Mouse (Mus musculus) T-cell, adult 2 months (primary cell): ENCODE results near the gene Gm11236.
"Not testable (repeated sequence)": the region's sequence is repeated elsewhere in the genome, so short reads cannot be mapped to it uniquely, and the experiment has no call there.

Source experiments
- DNase-seq: peaks from one replicate; pipeline ENCODE4 v3.0.0; 2022; ENCODE audit warnings: low spot score

The Gm11236 gene

DNA sequence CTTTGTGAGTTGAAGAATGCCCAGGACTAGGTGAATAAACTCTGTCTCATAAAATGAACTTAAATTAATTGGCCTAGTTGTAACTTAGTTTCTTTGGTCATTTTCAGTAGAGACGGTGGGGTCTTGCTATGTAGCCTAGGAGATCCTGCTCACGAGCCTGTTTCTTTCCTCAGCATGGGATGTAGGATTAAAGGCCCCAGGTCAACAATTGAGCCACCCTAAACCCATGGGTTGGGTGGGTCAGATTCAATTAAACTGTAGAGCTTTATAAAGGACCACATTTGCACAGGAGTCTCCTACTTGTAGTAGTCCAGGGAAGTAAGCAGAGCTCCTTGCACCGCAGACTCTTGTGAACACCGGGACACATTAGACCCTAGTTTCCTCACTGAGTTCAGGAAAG is at the start of gene Gm11236:
TSS of gene Gm11236 (plus strand) at position 301 of the 400 bp plus-strand sequence.
- not testable (repeated sequence) for DNase-seq

DNA sequence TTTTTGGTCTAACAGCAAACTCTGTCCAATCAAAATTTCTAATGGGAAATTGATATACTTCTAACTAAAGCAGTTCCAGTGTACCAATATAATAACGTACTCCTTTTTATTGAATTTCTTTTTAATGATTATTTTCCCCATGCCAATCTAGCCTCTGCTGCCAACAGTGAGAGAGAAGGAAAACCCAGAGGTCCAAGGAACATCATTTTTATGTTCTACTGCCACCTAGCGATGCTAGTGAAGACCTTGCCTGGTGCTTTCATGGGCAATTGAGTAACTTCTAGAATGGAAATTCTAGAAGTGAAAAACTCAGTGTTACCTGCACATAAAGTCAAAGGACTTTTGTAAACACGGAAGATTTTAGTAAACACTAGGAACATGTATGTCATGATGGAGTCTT is 38.7 kb upstream of the Gm11236 start:
- no peak for DNase-seq

DNA sequence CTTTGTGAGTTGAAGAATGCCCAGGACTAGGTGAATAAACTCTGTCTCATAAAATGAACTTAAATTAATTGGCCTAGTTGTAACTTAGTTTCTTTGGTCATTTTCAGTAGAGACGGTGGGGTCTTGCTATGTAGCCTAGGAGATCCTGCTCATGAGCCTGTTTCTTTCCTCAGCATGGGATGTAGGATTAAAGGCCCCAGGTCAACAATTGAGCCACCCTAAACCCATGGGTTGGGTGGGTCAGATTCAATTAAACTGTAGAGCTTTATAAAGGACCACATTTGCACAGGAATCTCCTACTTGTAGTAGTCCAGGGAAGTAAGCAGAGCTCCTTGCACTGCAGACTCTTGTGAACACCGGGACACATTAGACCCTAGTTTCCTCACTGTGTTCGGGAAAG is 30.3 kb upstream of the Gm11236 start, which contains the start of gene Gm11238:
TSS of gene Gm11238 (plus strand) at position 301 of the 400 bp plus-strand sequence.
- DNase-seq, result not testable (repeated sequence)

DNA sequence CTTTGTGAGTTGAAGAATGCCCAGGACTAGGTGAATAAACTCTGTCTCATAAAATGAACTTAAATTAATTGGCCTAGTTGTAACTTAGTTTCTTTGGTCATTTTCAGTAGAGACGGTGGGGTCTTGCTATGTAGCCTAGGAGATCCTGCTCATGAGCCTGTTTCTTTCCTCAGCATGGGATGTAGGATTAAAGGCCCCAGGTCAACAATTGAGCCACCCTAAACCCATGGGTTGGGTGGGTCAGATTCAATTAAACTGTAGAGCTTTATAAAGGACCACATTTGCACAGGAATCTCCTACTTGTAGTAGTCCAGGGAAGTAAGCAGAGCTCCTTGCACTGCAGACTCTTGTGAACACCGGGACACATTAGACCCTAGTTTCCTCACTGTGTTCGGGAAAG is 15.2 kb upstream of the Gm11236 start, which contains the start of gene Gm11237:
TSS of gene Gm11237 (plus strand) at position 301 of the 400 bp plus-strand sequence.
- DNase-seq, result not testable (repeated sequence)

DNA sequence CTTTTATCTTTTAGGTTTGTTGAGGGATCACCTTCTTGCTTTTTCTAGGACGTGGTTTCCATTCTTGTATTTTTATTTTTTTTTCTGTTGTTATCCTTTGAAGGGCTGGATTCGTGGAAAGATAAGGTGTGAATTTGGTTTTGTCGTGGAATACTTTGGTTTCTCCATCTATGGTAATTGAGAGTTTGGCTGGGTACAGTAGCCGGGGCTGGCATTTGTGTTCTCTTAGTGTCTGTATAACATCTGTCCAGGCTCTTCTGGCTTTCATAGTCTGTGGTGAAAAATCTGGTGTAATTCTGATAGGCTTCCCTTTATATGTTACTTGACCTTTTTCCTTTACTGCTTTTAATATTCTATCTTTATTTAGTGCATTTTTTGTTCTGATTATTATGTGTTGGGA is 23.9 kb downstream of the Gm11236 start:
- DNase-seq, result not testable (repeated sequence)

DNA sequence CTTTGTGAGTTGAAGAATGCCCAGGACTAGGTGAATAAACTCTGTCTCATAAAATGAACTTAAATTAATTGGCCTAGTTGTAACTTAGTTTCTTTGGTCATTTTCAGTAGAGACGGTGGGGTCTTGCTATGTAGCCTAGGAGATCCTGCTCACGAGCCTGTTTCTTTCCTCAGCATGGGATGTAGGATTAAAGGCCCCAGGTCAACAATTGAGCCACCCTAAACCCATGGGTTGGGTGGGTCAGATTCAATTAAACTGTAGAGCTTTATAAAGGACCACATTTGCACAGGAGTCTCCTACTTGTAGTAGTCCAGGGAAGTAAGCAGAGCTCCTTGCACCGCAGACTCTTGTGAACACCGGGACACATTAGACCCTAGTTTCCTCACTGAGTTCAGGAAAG is 30.1 kb downstream of the Gm11236 start, which contains the start of gene Gm11239:
TSS of gene Gm11239 (plus strand) at position 301 of the 400 bp plus-strand sequence.
- DNase-seq, result not testable (repeated sequence)

DNA sequence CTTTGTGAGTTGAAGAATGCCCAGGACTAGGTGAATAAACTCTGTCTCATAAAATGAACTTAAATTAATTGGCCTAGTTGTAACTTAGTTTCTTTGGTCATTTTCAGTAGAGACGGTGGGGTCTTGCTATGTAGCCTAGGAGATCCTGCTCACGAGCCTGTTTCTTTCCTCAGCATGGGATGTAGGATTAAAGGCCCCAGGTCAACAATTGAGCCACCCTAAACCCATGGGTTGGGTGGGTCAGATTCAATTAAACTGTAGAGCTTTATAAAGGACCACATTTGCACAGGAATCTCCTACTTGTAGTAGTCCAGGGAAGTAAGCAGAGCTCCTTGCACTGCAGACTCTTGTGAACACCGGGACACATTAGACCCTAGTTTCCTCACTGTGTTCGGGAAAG is 45.3 kb downstream of the Gm11236 start, which contains the start of gene Gm428:
TSS of gene Gm428 (plus strand) at position 301 of the 400 bp plus-strand sequence.
- DNase-seq, result not testable (repeated sequence)
